Mouse (Mus musculus): ENCODE results near the gene Lekr1.

DNA sequence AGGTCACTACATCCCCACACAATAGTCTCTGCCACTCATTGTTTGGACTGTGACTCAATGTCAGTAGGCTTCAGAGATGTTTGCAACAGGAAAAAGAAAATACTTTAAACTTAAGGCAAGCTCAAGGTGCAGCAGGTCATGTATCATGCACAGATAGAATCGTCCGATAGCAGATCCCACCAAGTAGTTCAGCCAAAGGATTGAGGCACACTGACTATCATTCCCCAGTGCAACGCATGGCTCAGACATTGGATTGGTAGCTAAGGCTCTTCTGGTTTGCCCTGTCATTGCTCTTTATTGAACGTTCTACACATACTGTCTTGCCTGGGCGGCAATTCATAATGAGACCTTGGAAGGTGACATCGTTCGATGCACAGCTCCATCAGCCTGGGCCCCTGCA is 9.6 kb upstream of the Lekr1 start:
- TF ChIP-seq CTCF (IDR thresholded peaks at IDR 0.05; ENCODE audit: control insufficient read depth, insufficient read depth, insufficient read length) (no peak), USF1 (IDR thresholded peaks at IDR 0.05; ENCODE audit: low read depth) (no peak), MAX (IDR thresholded peaks at IDR 0.05) (no peak)

All from C2C12 (cell line).